Comparison of ENCODE assay signal across 25 mouse cellular contexts in the genomic region with DNA sequence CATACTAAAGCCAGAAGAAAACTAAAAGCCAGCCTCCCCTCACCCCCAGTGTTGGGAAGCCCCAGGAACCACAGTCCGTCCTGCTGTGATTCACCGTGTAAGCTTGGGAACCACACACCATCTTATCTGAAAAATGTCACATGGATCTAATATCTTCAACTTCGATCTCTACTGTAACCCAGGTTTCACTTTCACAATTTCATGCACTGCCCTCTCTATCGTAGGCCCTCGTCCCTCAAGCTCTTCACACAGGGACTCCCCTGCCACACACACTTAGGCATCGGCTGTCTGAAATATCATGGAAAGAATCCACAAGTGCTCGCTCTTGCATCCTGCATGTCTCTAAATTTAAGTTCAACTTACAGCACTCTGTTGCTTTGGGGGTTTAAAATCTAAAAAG. TPM values are rescaled to one million over a fixed set of nuclear protein-coding genes. Genes with fewer than 3 reads are reported as not detected.
DNase-seq lines count a peak whose midpoint lies in the region; ATAC-seq and TF ChIP-seq lines count a peak whose summit lies in the region.
"Had no signal": no experiment of that assay in that cellular context is flagged by ENCODE, and none has a peak within 500 bp of the region (broad histone marks: within the 10 kb centered on the region; RNA-seq: fewer than 3 reads in every experiment).

No protein-coding gene starts in this region.

- H3K27ac ChIP-seq in heart, embryonic 13.5 days (replicated peaks): 0 out of 2 replicates have a peak overlapping the region, but pooled peaks have one; percentile 20
- H3K27ac ChIP-seq in bone marrow macrophage, adult 2 months (ENCODE audit: insufficient read depth, low read depth, low read length): no peak overlapping the region
- H3K27ac ChIP-seq: embryonic facial prominence, embryonic 13.5 days; forebrain, embryonic 13.5 days; heart, embryonic 15.5 days; hindbrain, embryonic 13.5 days; hindbrain, postnatal 0 days; intestine, embryonic 15.5 days had no signal

- no peaks in the 10 kb centered on the region for H3K9me3 ChIP-seq in heart, embryonic 13.5 days
- H3K9me3 ChIP-seq: embryonic facial prominence, embryonic 13.5 days; forebrain, embryonic 13.5 days; G1E; heart, embryonic 15.5 days; hindbrain, embryonic 13.5 days; intestine, embryonic 15.5 days had no signal

- no peak overlapping the region for H3K9ac ChIP-seq in heart, embryonic 13.5 days
- H3K9ac ChIP-seq: embryonic facial prominence, embryonic 13.5 days; forebrain, embryonic 13.5 days; forebrain, postnatal 0 days; heart, embryonic 15.5 days; hindbrain, embryonic 13.5 days; intestine, embryonic 15.5 days had no signal

- H3K4me1 ChIP-seq in heart, embryonic 13.5 days: 0 out of 2 replicates have a peak, but pooled peaks cover 5% of the 10 kb centered on the region
- H3K4me1 ChIP-seq in bone marrow macrophage, adult 2 months (ENCODE audit: control insufficient read depth, insufficient read depth, low read length): peaks cover 4% of the 10 kb centered on the region; the same call in 1 of the 2 replicates
- H3K4me1 ChIP-seq: embryonic facial prominence, embryonic 13.5 days; forebrain, embryonic 13.5 days; heart, embryonic 15.5 days; hindbrain, embryonic 13.5 days; intestine, embryonic 15.5 days had no signal

- DNase-seq in heart, postnatal 25 days (ENCODE audit: low spot score): no peak
- peak; percentile 54 for DNase-seq in 416B (ENCODE audit: low read depth)
- peak; percentile 8 for DNase-seq in induced T-regulatory cell, adult 2 months (ENCODE audit: low read depth)
- DNase-seq in cerebellum, adult 9-10 months: no peak
- DNase-seq in lung, postnatal 25 days (ENCODE audit: low spot score): no peak
- no peak for DNase-seq in gastrocnemius, adult 8-10 months (ENCODE audit: low spot score in 2 of 2)
- DNase-seq: adrenal gland, adult 8-10 months; adrenal gland, postnatal 36 days; cerebellum, adult 11 months; cerebellum, adult 8-10 months; cerebellum, postnatal 25 days; forebrain, postnatal 0 days; gastrocnemius, postnatal 36 days; heart, adult 18-20 months; heart, postnatal 4 days; kidney, adult 18-20 months had no signal

- no peak for TF ChIP-seq POLR2A in bone marrow macrophage, adult 2 months (IDR thresholded peaks at IDR 0.05; ENCODE audit: borderline replicate concordance, low read depth, low read length)

- intact Hi-C loops in heart, postnatal 25 days (cut with DNase I): no loop called here

- H3K36me3 ChIP-seq in heart, embryonic 13.5 days: no peaks in the 10 kb centered on the region
- H3K36me3 ChIP-seq: embryonic facial prominence, embryonic 13.5 days; G1E; heart, embryonic 15.5 days; hindbrain, embryonic 13.5 days; intestine, embryonic 15.5 days had no signal

- 57% methylated on average over 7 of the region's 7 CpGs for WGBS in heart, embryonic 13.5 days

- no peak overlapping the region for H3K4me3 ChIP-seq in heart, embryonic 13.5 days
- 0 out of 2 replicates have a peak overlapping the region, but pooled peaks have one; percentile 17 for H3K4me3 ChIP-seq in bone marrow macrophage, adult 2 months (ENCODE audit: insufficient read depth, low read length)
- H3K4me3 ChIP-seq: embryonic facial prominence, embryonic 13.5 days; forebrain, embryonic 13.5 days; heart, embryonic 15.5 days; hindbrain, embryonic 13.5 days; intestine, embryonic 15.5 days had no signal

- no peak for ATAC-seq in heart, embryonic 13.5 days (ENCODE audit: extremely low read depth, insufficient number of reproducible peaks, low FRiP score, low TSS enrichment)
- ATAC-seq: forebrain, embryonic 13.5 days; forebrain, postnatal 0 days; hindbrain, postnatal 0 days; intestine, embryonic 15.5 days had no signal

- no peak for TF ChIP-seq CTCF in bone marrow macrophage, adult 2 months (IDR thresholded peaks at IDR 0.05; ENCODE audit: low read depth, low read length)

- 0 out of 2 replicates have a peak overlapping the region, but pooled peaks have one; percentile 11 for H3K4me2 ChIP-seq in heart, embryonic 13.5 days
- H3K4me2 ChIP-seq: embryonic facial prominence, embryonic 13.5 days; forebrain, embryonic 13.5 days; heart, embryonic 15.5 days; hindbrain, embryonic 13.5 days; intestine, embryonic 15.5 days had no signal

- no peaks in the 10 kb centered on the region; the same call in 1 of the 2 replicates for H3K27me3 ChIP-seq in heart, embryonic 13.5 days (replicated peaks)
- H3K27me3 ChIP-seq: embryonic facial prominence, embryonic 13.5 days; forebrain, embryonic 13.5 days; heart, embryonic 15.5 days; hindbrain, embryonic 13.5 days; intestine, embryonic 15.5 days had no signal

RNA-seq across cellular contexts. Expression of gene Map6d1, which starts 23.9 kb away (rescaled TPM):
- 0.95 and 1.3 TPM in 2 replicates for polyA plus RNA-seq in heart, embryonic 13.5 days (2015; fragmentation: Nextera tagmentation; extraction: Ambion mirVana)
- 1 to 10 TPM; 1.2 to 1.8 TPM for total RNA-seq in heart, postnatal 25 days (2021)
- polyA plus RNA-seq in bone marrow macrophage, adult 2 months (2012; ENCODE audit: insufficient read depth, insufficient read length, missing spikeins): not detected in 2 replicates
- under 1 TPM; 0.24 to 0.53 (median 0.46) TPM for total RNA-seq in gastrocnemius, adult 8-10 months (2022)
- total RNA-seq: G1E had no signal
- polyA plus RNA-seq: G1E had no signal

RNA-seq across cellular contexts. Expression of gene Parl, which starts 37.1 kb away (rescaled TPM):
- 64.3 and 73.6 TPM in 2 replicates for polyA plus RNA-seq in heart, embryonic 13.5 days (2015; fragmentation: Nextera tagmentation; extraction: Ambion mirVana)
- 10 to 100 TPM; 88.4 to 88.9 TPM for total RNA-seq in heart, postnatal 25 days (2021)
- polyA plus RNA-seq in bone marrow macrophage, adult 2 months (2012; ENCODE audit: insufficient read depth, insufficient read length, missing spikeins): 44.4 and 47.9 TPM in 2 replicates
- 10 to 100 TPM; 57.2 to 67.8 (median 60.5) TPM for total RNA-seq in gastrocnemius, adult 8-10 months (2022)

Comparison
In these comparisons a context has a peak if more than half of its experiments do, and no peak if none do; other contexts are left out.
1. DNase-seq: peak in 416B (single experiment) and induced T-regulatory cell, adult 2 months (single experiment); none in heart, postnatal 25 days (single experiment), cerebellum, adult 9-10 months (single experiment), lung, postnatal 25 days (single experiment) and gastrocnemius, adult 8-10 months (0 of 2).